Mouse (Mus musculus) heart, embryonic 14.5 days (tissue): ENCODE measurements around the gene Srebf2. TPM values are rescaled to one million over a fixed set of nuclear protein-coding genes. Genes with fewer than 3 reads are reported as not detected.

Source experiments
- ATAC-seq: fragments of 200-750 bp; cut with Nextera tagmentation; 2 replicates; pipeline ENCODE4 v1.8.0; 2017; ENCODE audit warnings: low read depth, moderate TSS enrichment; ENCODE audit not compliant: insufficient number of reproducible peaks, insufficient read depth, low FRiP score
- H3K27ac ChIP-seq, 2 experiments: fragments of 200-500 bp in 1 of 2; fragments of 300-500 bp in 1 of 2; sonication (generic) in 1 of 2; replicated peaks in 1 of 2; 2 replicates each; pipeline ENCODE4 v1.5.1; 2012 to 2014; ENCODE audit warnings: low read depth in 2 of 2, low read length in 2 of 2, control low read depth in 1 of 2, mild to moderate bottlenecking in 1 of 2, mixed read lengths in 1 of 2; ENCODE audit not compliant: control insufficient read depth in 1 of 2, insufficient read depth in 1 of 2
- H3K27me3 ChIP-seq: fragments of 300-500 bp; sonication (generic); 2 replicates; pipeline ENCODE4 v1.6.1; 2014; ENCODE audit warnings: mild to moderate bottlenecking, low read length, control low read depth; ENCODE audit not compliant: control insufficient read depth, insufficient read depth
- H3K36me3 ChIP-seq: fragments of 300-500 bp; sonication (generic); 2 replicates; pipeline ENCODE4 v1.6.1; 2014; ENCODE audit warnings: mild to moderate bottlenecking, control low read depth, low read length, mixed read lengths; ENCODE audit not compliant: control insufficient read depth, insufficient read depth
- H3K4me1 ChIP-seq, 2 experiments: fragments of 200-500 bp in 1 of 2; fragments of 300-500 bp in 1 of 2; sonication (generic) in 1 of 2; 2 replicates each; pipeline ENCODE4 v1.6.1; 2012 to 2014; ENCODE audit warnings: low read length in 2 of 2, control low read depth in 1 of 2, mixed read lengths in 1 of 2; ENCODE audit not compliant: control insufficient read depth in 2 of 2, insufficient read depth in 2 of 2
- H3K4me2 ChIP-seq: fragments of 300-500 bp; sonication (generic); 2 replicates; pipeline ENCODE4 v1.6.1; 2014; ENCODE audit warnings: mild to moderate bottlenecking, low read length
- H3K4me3 ChIP-seq, 2 experiments: fragments of 200-500 bp in 1 of 2; fragments of 300-500 bp in 1 of 2; sonication (generic) in 1 of 2; 2 replicates each; pipeline ENCODE4 v1.5.1; 2012 to 2014; ENCODE audit warnings: low read length in 2 of 2, mild to moderate bottlenecking in 2 of 2, control low read depth in 1 of 2, low read depth in 1 of 2, moderate library complexity in 1 of 2; ENCODE audit not compliant: control insufficient read depth in 1 of 2, insufficient read depth in 1 of 2
- H3K9ac ChIP-seq: fragments of 300-500 bp; sonication (generic); 2 replicates; pipeline ENCODE4 v1.6.1; 2014; ENCODE audit warnings: mild to moderate bottlenecking, low read length
- H3K9me3 ChIP-seq: fragments of 300-500 bp; sonication (generic); 2 replicates; pipeline ENCODE4 v1.6.1; 2016; ENCODE audit warnings: low read length, control low read depth; ENCODE audit not compliant: control insufficient read depth
- WGBS: fragments of 180-500 bp; shearing (Covaris S2); extraction: QIAGEN DNeasy Blood & Tissue Kit; methylation state at CpG from one replicate; pipeline ENCODE4 v1.1.7; 2014; 5-methylcytosine and 5-hydroxymethylcytosine counted together
- polyA plus RNA-seq: library from polyadenylated mRNA; unstranded; fragments of >200 nt; fragmentation: Nextera tagmentation; extraction: Ambion mirVana; gene quantifications from 2 replicates; pipeline ENCODE4 v1.2.1, GENCODE M21; 2014

Srebf2 gene
- polyA plus RNA-seq, 1 experiment from 2014 or later, result 59.8 TPM

GRCm38 (mm10) chr15:82188481-82189240 is 41.7 kb downstream of the Srebf2 start:
- no peak overlapping the region for H3K4me2 ChIP-seq
- H3K4me3 ChIP-seq, result no peak overlapping the region
- H3K9me3 ChIP-seq, result no peaks in the 10 kb centered on the region
- H3K27me3 ChIP-seq, result peaks cover 3% of the 10 kb centered on the region; the same call in 1 of the 2 replicates
- H3K27ac ChIP-seq, result no peak overlapping the region
- H3K4me1 ChIP-seq, result peaks cover 30 to 38% of the 10 kb centered on the region in 2 experiments
- no peak for ATAC-seq
- peaks cover 61% of the 10 kb centered on the region for H3K36me3 ChIP-seq
- 90% methylated on average over 10 of the region's 10 CpGs for WGBS
- H3K9ac ChIP-seq, result no peak overlapping the region

GRCm38 (mm10) chr15:82192617-82193016 is 45.6 kb downstream of the Srebf2 start:
- H3K9me3 ChIP-seq, result no peaks in the 10 kb centered on the region
- no peak overlapping the region for H3K27ac ChIP-seq
- 0 out of 2 replicates have a peak, but pooled peaks cover 3% of the 10 kb centered on the region for H3K27me3 ChIP-seq
- no peak for ATAC-seq
- no peak overlapping the region; the same call in 1 of the 2 replicates for H3K9ac ChIP-seq
- H3K4me3 ChIP-seq, result no peak overlapping the region
- no peak overlapping the region for H3K4me2 ChIP-seq
- H3K36me3 ChIP-seq, result peaks cover 80% of the 10 kb centered on the region
- 67% methylated on average over 8 of the region's 8 CpGs for WGBS
- H3K4me1 ChIP-seq, result peaks cover 0 to 3% of the 10 kb centered on the region in 2 experiments; a peak in 2 of 4 replicates

- Histone ChIP-seq H3K36me3 (peaks cover 98% of the 10 kb centered on the region), H3K9me3 (no peaks in the 10 kb centered on the region), H3K4me1 (peaks cover 0 to 3% of the 10 kb centered on the region in 2 experiments; a peak in 2 of 4 replicates), H3K4me2 (no peak overlapping the region), H3K9ac (no peak overlapping the region), H3K4me3 (no peak overlapping the region), H3K27me3 (no peaks in the 10 kb centered on the region), H3K27ac (no peak overlapping the region)
- WGBS, result 84% methylated on average over 12 of the region's 12 CpGs
- no peak for ATAC-seq
Measured at GRCm38 (mm10) chr15:82196300-82196699, 49.3 kb downstream of the Srebf2 start.

GRCm38 (mm10) chr15:82197246-82197750 is 50.3 kb downstream of the Srebf2 start:
- WGBS, result 87% methylated on average over 10 of the region's 10 CpGs
- H3K4me1 ChIP-seq, result peaks cover 0 to 3% of the 10 kb centered on the region in 2 experiments; a peak in 2 of 4 replicates
- H3K9ac ChIP-seq, result no peak overlapping the region
- no peak overlapping the region for H3K4me2 ChIP-seq
- no peaks in the 10 kb centered on the region for H3K9me3 ChIP-seq
- peaks cover 100% of the 10 kb centered on the region for H3K36me3 ChIP-seq
- H3K4me3 ChIP-seq, result no peak overlapping the region
- H3K27ac ChIP-seq, result no peak overlapping the region
- H3K27me3 ChIP-seq, result no peaks in the 10 kb centered on the region
- no peak for ATAC-seq

- H3K9me3 ChIP-seq, result no peaks in the 10 kb centered on the region
- H3K9ac ChIP-seq, result no peak overlapping the region
- no peaks in the 10 kb centered on the region for H3K27me3 ChIP-seq
- no peaks in the 10 kb centered on the region for H3K4me1 ChIP-seq
- H3K27ac ChIP-seq, result no peak overlapping the region
- no peak for ATAC-seq
- no peak overlapping the region for H3K4me2 ChIP-seq
- 94% methylated on average over 11 of the region's 11 CpGs for WGBS
- H3K4me3 ChIP-seq, result no peak overlapping the region
- peaks cover 99% of the 10 kb centered on the region for H3K36me3 ChIP-seq
Measured at GRCm38 (mm10) chr15:82197937-82198336, 51.0 kb downstream of the Srebf2 start.

GRCm38 (mm10) chr15:82198342-82198741 is 51.4 kb downstream of the Srebf2 start:
- no peak overlapping the region for H3K27ac ChIP-seq
- ATAC-seq, result no peak
- H3K9me3 ChIP-seq, result no peaks in the 10 kb centered on the region
- 87% methylated on average over 7 of the region's 7 CpGs for WGBS
- H3K4me2 ChIP-seq, result no peak overlapping the region
- peaks cover 99% of the 10 kb centered on the region for H3K36me3 ChIP-seq
- H3K27me3 ChIP-seq, result no peaks in the 10 kb centered on the region
- H3K9ac ChIP-seq, result no peak overlapping the region
- H3K4me1 ChIP-seq, result no peaks in the 10 kb centered on the region
- no peak overlapping the region for H3K4me3 ChIP-seq

- Histone ChIP-seq H3K27me3 (0 out of 2 replicates have a peak, but pooled peaks cover 4% of the 10 kb centered on the region), H3K4me2 (no peak overlapping the region), H3K36me3 (peaks cover 98% of the 10 kb centered on the region), H3K4me3 (no peak overlapping the region), H3K9ac (no peak overlapping the region), H3K9me3 (no peaks in the 10 kb centered on the region), H3K27ac (no peak overlapping the region), H3K4me1 (no peaks in the 10 kb centered on the region)
- ATAC-seq, result no peak
- 92% methylated on average over 12 of the region's 12 CpGs for WGBS
Measured at GRCm38 (mm10) chr15:82199546-82199945, 52.6 kb downstream of the Srebf2 start.
